Mouse (Mus musculus): ENCODE data around the gene Ddc.
A peak's percentile ranks its signal among the peaks of the same experiment; 100 is the strongest.

Ddc gene

GRCm38 (mm10) chr11:11824970-11825635 is 72.8 kb downstream of the Ddc start:
- DNase-seq (ENCODE audit: extremely low read depth, low read depth), result no peak

- no peak for DNase-seq (ENCODE audit: extremely low read depth, low read depth)
These were observed 73.7 kb downstream of the Ddc start for GRCm38 (mm10) chr11:11823980-11824911.

GRCm38 (mm10) chr11:11822181-11823095 is 75.5 kb downstream of the Ddc start:
- DNase-seq (ENCODE audit: extremely low read depth, low read depth), result no peak

GRCm38 (mm10) chr11:11821387-11821975 is 76.5 kb downstream of the Ddc start:
- no peak for DNase-seq (ENCODE audit: extremely low read depth, low read depth)

GRCm38 (mm10) chr11:11820737-11821136 is 77.2 kb downstream of the Ddc start:
- DNase-seq (ENCODE audit: extremely low read depth, low read depth), result no peak

- no peak for DNase-seq (ENCODE audit: extremely low read depth, low read depth)
These were observed 77.7 kb downstream of the Ddc start for GRCm38 (mm10) chr11:11820251-11820650.

GRCm38 (mm10) chr11:11819206-11819605 is 78.7 kb downstream of the Ddc start:
- DNase-seq (ENCODE audit: extremely low read depth, low read depth), result no peak

GRCm38 (mm10) chr11:11818797-11819196 is 79.1 kb downstream of the Ddc start:
- no peak for DNase-seq (ENCODE audit: extremely low read depth, low read depth)

- no peak for DNase-seq (ENCODE audit: extremely low read depth, low read depth)
These were observed 82.2 kb downstream of the Ddc start for GRCm38 (mm10) chr11:11815737-11816136.

GRCm38 (mm10) chr11:11811906-11812480 is 86.0 kb downstream of the Ddc start:
- DNase-seq (ENCODE audit: extremely low read depth, low read depth), result no peak

GRCm38 (mm10) chr11:11809404-11810175 is 88.4 kb downstream of the Ddc start:
- DNase-seq (ENCODE audit: extremely low read depth, low read depth), result no peak

GRCm38 (mm10) chr11:11808820-11809403 is 89.0 kb downstream of the Ddc start, which contains the start of gene Fignl1:
TSS of gene Fignl1 (minus strand) at chr11:11808962.
- DNase-seq (ENCODE audit: extremely low read depth, low read depth), result peak; percentile 80

GRCm38 (mm10) chr11:11808035-11808819 is 89.7 kb downstream of the Ddc start:
- no peak for DNase-seq (ENCODE audit: extremely low read depth, low read depth)

GRCm38 (mm10) chr11:11805951-11806350 is 92.0 kb downstream of the Ddc start:
- no peak for DNase-seq (ENCODE audit: extremely low read depth, low read depth)

- no peak for DNase-seq (ENCODE audit: extremely low read depth, low read depth)
These were observed 93.5 kb downstream of the Ddc start for GRCm38 (mm10) chr11:11804421-11804820.

GRCm38 (mm10) chr11:11801067-11801466 is 96.9 kb downstream of the Ddc start:
- no peak for DNase-seq (ENCODE audit: extremely low read depth, low read depth)

GRCm38 (mm10) chr11:11800304-11800703 is 97.6 kb downstream of the Ddc start:
- no peak for DNase-seq (ENCODE audit: extremely low read depth, low read depth)

- no peak for DNase-seq (ENCODE audit: extremely low read depth, low read depth)
These were observed 99.3 kb downstream of the Ddc start for GRCm38 (mm10) chr11:11798690-11799089.

GRCm38 (mm10) chr11:11794626-11795025 is 103.3 kb downstream of the Ddc start:
- no peak for DNase-seq (ENCODE audit: extremely low read depth, low read depth)

Measured in MEL-GATA-1-ER (cell line).